Mouse (Mus musculus) liver, embryonic 15.5 days (tissue): Measurements from ENCODE around the gene Olfr1208. TPM values are rescaled to one million over a fixed set of nuclear protein-coding genes. Genes with fewer than 3 reads are reported as not detected.

ENCODE experiments used
- ATAC-seq: fragments of 200-750 bp; cut with Nextera tagmentation; 2 replicates; pipeline ENCODE4 v1.8.0; 2017; ENCODE audit warnings: moderate number of reproducible peaks, mild to moderate bottlenecking, moderate library complexity; ENCODE audit not compliant: insufficient read depth
- H3K27ac ChIP-seq: fragments of 300-500 bp; sonication (generic); replicated peaks from 2 replicates; pipeline ENCODE4 v1.5.1; 2015; ENCODE audit warnings: mild to moderate bottlenecking, inconsistent platforms
- H3K27me3 ChIP-seq: fragments of 300-500 bp; sonication (generic); 2 replicates; pipeline ENCODE4 v1.6.1; 2015; ENCODE audit warnings: mild to moderate bottlenecking, inconsistent platforms
- H3K36me3 ChIP-seq: fragments of 300-500 bp; sonication (generic); replicated peaks from 2 replicates; pipeline ENCODE4 v1.6.1; 2015; ENCODE audit warnings: moderate library complexity, mild to moderate bottlenecking, inconsistent platforms
- H3K4me1 ChIP-seq: fragments of 300-500 bp; sonication (generic); replicated peaks from 2 replicates; pipeline ENCODE4 v1.6.1; 2015; ENCODE audit warnings: inconsistent platforms
- H3K4me2 ChIP-seq: fragments of 300-500 bp; sonication (generic); 2 replicates; pipeline ENCODE4 v1.6.1; 2015; ENCODE audit warnings: moderate library complexity, mild to moderate bottlenecking, inconsistent platforms
- H3K4me3 ChIP-seq: fragments of 300-500 bp; sonication (generic); replicated peaks from 2 replicates; pipeline ENCODE4 v1.5.1; 2015; ENCODE audit warnings: mild to moderate bottlenecking, inconsistent platforms
- H3K9ac ChIP-seq: fragments of 300-500 bp; sonication (generic); 2 replicates; pipeline ENCODE4 v1.6.1; 2015; ENCODE audit warnings: moderate library complexity, mild to moderate bottlenecking, inconsistent platforms
- H3K9me3 ChIP-seq: fragments of 300-500 bp; sonication (generic); replicated peaks from 2 replicates; pipeline ENCODE4 v1.6.1; 2016; ENCODE audit warnings: inconsistent platforms
- WGBS: fragments of 180-500 bp; shearing (Covaris S2); methylation state at CpG from one replicate; pipeline ENCODE4 v1.1.7; 2015; ENCODE audit warnings: mixed read lengths; ENCODE audit not compliant: insufficient replicate concordance; 5-methylcytosine and 5-hydroxymethylcytosine counted together
- polyA plus RNA-seq: library from polyadenylated mRNA; unstranded; fragments of >200 nt; fragmentation: Nextera tagmentation; extraction: Ambion mirVana; gene quantifications from 2 replicates; pipeline ENCODE4 v1.2.1, GENCODE M21; 2015

The Olfr1208 gene
- polyA plus RNA-seq, result not detected in 2 replicates

DNA sequence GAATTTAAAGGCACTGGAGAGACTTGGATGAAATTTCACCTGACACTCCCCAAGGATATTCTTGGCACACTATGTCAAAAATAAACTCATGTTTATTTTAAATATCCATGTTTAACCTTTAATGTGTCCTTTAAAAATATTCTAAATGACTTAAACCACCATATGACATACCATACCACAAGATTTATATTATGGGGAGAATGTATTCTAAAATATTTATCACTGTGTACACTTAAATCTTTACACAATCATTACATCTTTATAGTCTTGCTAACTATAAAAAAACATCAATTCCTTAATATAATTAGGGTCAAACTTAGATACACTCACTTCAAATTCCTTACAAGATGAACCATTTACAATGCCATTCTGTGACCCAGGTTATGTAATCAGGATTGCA lies at the start of gene Olfr1208:
Gene Olfr1208 (minus strand): TSS at position 101 of the 400 bp plus-strand sequence.
- Histone ChIP-seq H3K27ac (no peak within 1 kb of the TSS), H3K9ac (no peak within 1 kb of the TSS), H3K4me3 (no peak within 1 kb of the TSS), H3K4me1 (no peaks in the 10 kb centered on the region), H3K36me3 (no peaks in the 10 kb centered on the region), H3K27me3 (no peaks in the 10 kb centered on the region), H3K4me2 (no peak within 1 kb of the TSS), H3K9me3 (no peaks in the 10 kb centered on the region)
- no peak for ATAC-seq

GRCm38 (mm10) chr2:88938011-88938410 lies 35.9 kb upstream of the Olfr1208 start, which contains the start of gene Olfr1211:
Gene Olfr1211, minus strand, starts transcription at chr2:88938111.
- H3K27me3 ChIP-seq, result no peaks in the 10 kb centered on the region
- no peak within 1 kb of the TSS for H3K4me2 ChIP-seq
- H3K4me3 ChIP-seq, result no peak within 1 kb of the TSS
- 65% methylated on average over 1 of the region's 1 CpGs for WGBS
- no peaks in the 10 kb centered on the region for H3K4me1 ChIP-seq
- H3K36me3 ChIP-seq, result no peaks in the 10 kb centered on the region
- no peak for ATAC-seq
- H3K27ac ChIP-seq, result no peak within 1 kb of the TSS
- no peak within 1 kb of the TSS for H3K9ac ChIP-seq
- H3K9me3 ChIP-seq, result no peaks in the 10 kb centered on the region

DNA sequence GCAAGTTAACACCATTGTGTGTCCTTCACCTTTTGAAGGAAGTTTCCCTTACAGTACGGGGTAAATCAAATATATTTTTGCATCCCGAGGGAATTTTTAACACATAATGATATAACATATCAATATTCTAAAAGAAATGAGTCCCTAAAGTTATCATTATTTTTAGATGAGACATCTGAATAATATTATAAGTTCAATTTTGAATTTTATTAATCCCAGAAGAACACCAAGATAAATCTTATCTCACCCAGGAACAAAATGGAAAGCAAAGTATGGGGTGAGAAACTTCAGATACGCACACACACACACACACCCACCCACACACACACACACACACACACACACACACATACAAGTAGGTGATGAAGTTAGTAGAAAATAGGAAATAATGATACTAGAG lies 12.9 kb upstream of the Olfr1208 start, which contains the start of gene Olfr1209:
Gene Olfr1209 (minus strand): TSS at position 101 of the 400 bp plus-strand sequence.
- no peak within 1 kb of the TSS for H3K4me2 ChIP-seq
- no peak within 1 kb of the TSS for H3K4me3 ChIP-seq
- no peak within 1 kb of the TSS for H3K27ac ChIP-seq
- H3K9ac ChIP-seq, result no peak within 1 kb of the TSS
- no peaks in the 10 kb centered on the region for H3K27me3 ChIP-seq
- WGBS, result 59% methylated on average over 3 of the region's 3 CpGs
- H3K9me3 ChIP-seq, result no peaks in the 10 kb centered on the region
- H3K4me1 ChIP-seq, result no peaks in the 10 kb centered on the region
- ATAC-seq, result no peak
- H3K36me3 ChIP-seq, result no peaks in the 10 kb centered on the region

- H3K27ac ChIP-seq, result no peak within 1 kb of the TSS
- H3K9me3 ChIP-seq, result no peaks in the 10 kb centered on the region
- no peak within 1 kb of the TSS for H3K9ac ChIP-seq
- H3K4me3 ChIP-seq, result no peak within 1 kb of the TSS
- WGBS, result 56% methylated on average over 2 of the region's 2 CpGs
- H3K4me1 ChIP-seq, result no peaks in the 10 kb centered on the region
- H3K4me2 ChIP-seq, result no peak within 1 kb of the TSS
- H3K27me3 ChIP-seq, result no peaks in the 10 kb centered on the region
- ATAC-seq, result no peak
- H3K36me3 ChIP-seq, result no peaks in the 10 kb centered on the region
These were observed 39.2 kb downstream of the Olfr1208 start, which contains the start of gene Olfr1206 for GRCm38 (mm10) chr2:88862931-88863330. Gene Olfr1206, plus strand, starts transcription at chr2:88863231.

GRCm38 (mm10) chr2:88848992-88849391 lies 53.1 kb downstream of the Olfr1208 start, which contains the start of gene Olfr1204:
Gene Olfr1204, plus strand, starts transcription at chr2:88849292.
- 52% methylated on average over 1 of the region's 1 CpGs for WGBS
- H3K4me3 ChIP-seq, result no peak within 1 kb of the TSS
- H3K9me3 ChIP-seq, result no peaks in the 10 kb centered on the region
- H3K27me3 ChIP-seq, result no peaks in the 10 kb centered on the region
- no peaks in the 10 kb centered on the region for H3K36me3 ChIP-seq
- no peak for ATAC-seq
- H3K4me2 ChIP-seq, result no peak within 1 kb of the TSS
- no peak within 1 kb of the TSS for H3K27ac ChIP-seq
- no peak within 1 kb of the TSS for H3K9ac ChIP-seq
- H3K4me1 ChIP-seq, result no peaks in the 10 kb centered on the region

Other genes starting within 250 kb of the Olfr1208 start
- not detected in 2 replicates for gene Olfr1193, start 226.7 kb downstream of the Olfr1208 start, polyA plus RNA-seq
- not detected in 2 replicates for gene Olfr1195, start 213.1 kb downstream of the Olfr1208 start, polyA plus RNA-seq
- not detected in 2 replicates for gene Olfr1196, start 197.7 kb downstream of the Olfr1208 start, polyA plus RNA-seq
- gene Olfr1197, start 169.9 kb downstream of the Olfr1208 start, polyA plus RNA-seq, result not detected in 2 replicates
- not detected in 2 replicates for gene Olfr1198, start 150.9 kb downstream of the Olfr1208 start, polyA plus RNA-seq
- gene Olfr1199, start 141.8 kb downstream of the Olfr1208 start, polyA plus RNA-seq, result not detected in 2 replicates
- not detected in 2 replicates for gene Olfr1200, start 131.8 kb downstream of the Olfr1208 start, polyA plus RNA-seq
- not detected in 2 replicates for gene Olfr1201, start 109.3 kb downstream of the Olfr1208 start, polyA plus RNA-seq
- not detected in 2 replicates for gene Olfr1202, start 87.8 kb downstream of the Olfr1208 start, polyA plus RNA-seq
- not detected in 2 replicates for gene Olfr1205, start 72.6 kb downstream of the Olfr1208 start, polyA plus RNA-seq
- not detected in 2 replicates for gene Olfr1204, start 53.0 kb downstream of the Olfr1208 start, polyA plus RNA-seq
- not detected in 2 replicates for gene Olfr1206, start 39.1 kb downstream of the Olfr1208 start, polyA plus RNA-seq
- not detected in 2 replicates for gene Olfr1209, start 12.8 kb upstream of the Olfr1208 start, polyA plus RNA-seq
- gene Olfr1211, start 35.8 kb upstream of the Olfr1208 start, polyA plus RNA-seq, result not detected in 2 replicates
- not detected in 2 replicates for gene Olfr1212, start 51.7 kb upstream of the Olfr1208 start, polyA plus RNA-seq
- gene Gm13762, start 78.0 kb upstream of the Olfr1208 start, polyA plus RNA-seq, result not detected in 2 replicates
- gene Olfr1214, start 90.3 kb upstream of the Olfr1208 start, polyA plus RNA-seq, result not detected in 2 replicates
- not detected in 2 replicates for gene Olfr1215, start 104.7 kb upstream of the Olfr1208 start, polyA plus RNA-seq
- not detected in 2 replicates for gene Olfr1216, start 116.0 kb upstream of the Olfr1208 start, polyA plus RNA-seq
- gene Olfr1217, start 129.8 kb upstream of the Olfr1208 start, polyA plus RNA-seq, result not detected in 2 replicates
- not detected in 2 replicates for gene Olfr1218, start 158.9 kb upstream of the Olfr1208 start, polyA plus RNA-seq
- gene Olfr1219, start 181.2 kb upstream of the Olfr1208 start, polyA plus RNA-seq, result not detected in 2 replicates
- not detected in 2 replicates for gene Olfr1220, start 204.5 kb upstream of the Olfr1208 start, polyA plus RNA-seq
- gene Olfr1221, start 215.0 kb upstream of the Olfr1208 start, polyA plus RNA-seq, result not detected in 2 replicates
- not detected in 2 replicates for gene Olfr1222, start 230.7 kb upstream of the Olfr1208 start, polyA plus RNA-seq
- gene Olfr1223, start 249.2 kb upstream of the Olfr1208 start, polyA plus RNA-seq, result not detected in 2 replicates